Mouse (Mus musculus) erythroblast, adult 5-6 weeks (primary cell): ENCODE results near the gene Ctps2. TPM values are rescaled to one million over a fixed set of nuclear protein-coding genes. Genes with fewer than 3 reads are reported as not detected.

Source experiments
- ATAC-seq: replicated peaks from 2 replicates; pipeline ENCODE4 v1.8.0; 2016; ENCODE audit warnings: moderate number of reproducible peaks, mild to moderate bottlenecking, moderate TSS enrichment, inconsistent platforms; ENCODE audit not compliant: poor library complexity, low FRiP score, severe bottlenecking
- total RNA-seq, 2 experiments: library from RNA; stranded (forward) in 1 of 2; stranded (reverse) in 1 of 2; fragments of 150-400 nt in 1 of 2; fragments of 200-764, 138-1000 nt in 1 of 2; gene quantifications; 2 replicates each; pipeline versions ENCODE4 v1.2.3 to v1.2.4; 2015 to 2017; ENCODE audit warnings: low replicate concordance in 2 of 2

Ctps2 gene
- total RNA-seq, 2 experiments from 2014 or later: 11.7 to 12.4 TPM

GRCm38 (mm10) chrX:162964383-162964782 lies 63.3 kb downstream of the Ctps2 start, which contains the start of gene S100g:
S100g (minus strand) TSS chrX:162964599.
- no peak for ATAC-seq

- no peak for ATAC-seq
These were observed 66.4 kb downstream of the Ctps2 start for GRCm38 (mm10) chrX:162967456-162967855.

GRCm38 (mm10) chrX:162976194-162976593 lies 75.2 kb downstream of the Ctps2 start:
- ATAC-seq: no peak

GRCm38 (mm10) chrX:162986876-162987495 lies 85.9 kb downstream of the Ctps2 start:
- no peak for ATAC-seq

GRCm38 (mm10) chrX:162991396-162991795 lies 90.4 kb downstream of the Ctps2 start:
- no peak for ATAC-seq

- no peak for ATAC-seq
These were observed 91.1 kb downstream of the Ctps2 start for GRCm38 (mm10) chrX:162992121-162992520.

- ATAC-seq: no peak
These were observed 126.8 kb downstream of the Ctps2 start for GRCm38 (mm10) chrX:163027864-163028263.

GRCm38 (mm10) chrX:163038767-163039166 lies 137.7 kb downstream of the Ctps2 start:
- no peak for ATAC-seq

- ATAC-seq: no peak
These were observed 141.7 kb downstream of the Ctps2 start for GRCm38 (mm10) chrX:163042771-163043170.

- no peak for ATAC-seq
These were observed 162.9 kb downstream of the Ctps2 start for GRCm38 (mm10) chrX:163063936-163064335.

Other genes with a start within 250 kb of the Ctps2 start
- 63.5 and 86.1 TPM in 2 replicates for gene Rbbp7, start 140.8 kb upstream of the Ctps2 start, total RNA-seq (2015; ENCODE audit: low replicate concordance)
- gene Rbbp7, start 140.8 kb upstream of the Ctps2 start, total RNA-seq (2017; ENCODE audit: low replicate concordance): 42.3 and 53.1 TPM in 2 replicates
- 7.9 and 9.2 TPM in 2 replicates for gene Txlng, start 71.8 kb upstream of the Ctps2 start, total RNA-seq (2015; ENCODE audit: low replicate concordance)
- gene Txlng, start 71.8 kb upstream of the Ctps2 start, total RNA-seq (2017; ENCODE audit: low replicate concordance): 17.6 and 23.8 TPM in 2 replicates
- gene Syap1, start 12.8 kb upstream of the Ctps2 start, total RNA-seq (2015; ENCODE audit: low replicate concordance): 7.1 and 13.2 TPM in 2 replicates
- gene Syap1, start 12.8 kb upstream of the Ctps2 start, total RNA-seq (2017; ENCODE audit: low replicate concordance): 29.5 and 30.1 TPM in 2 replicates
- not detected in 2 replicates for gene S100g, start 63.4 kb downstream of the Ctps2 start, total RNA-seq (2015; ENCODE audit: low replicate concordance)
- not detected in 2 replicates for gene S100g, start 63.4 kb downstream of the Ctps2 start, total RNA-seq (2017; ENCODE audit: low replicate concordance)